Mouse (Mus musculus) thymus, postnatal 4 days (tissue): Measurements from ENCODE around the gene Plod2.

ENCODE experiments used
- DNase-seq: peaks from one replicate; pipeline ENCODE4 v3.0.0; 2021

Plod2 gene

DNA sequence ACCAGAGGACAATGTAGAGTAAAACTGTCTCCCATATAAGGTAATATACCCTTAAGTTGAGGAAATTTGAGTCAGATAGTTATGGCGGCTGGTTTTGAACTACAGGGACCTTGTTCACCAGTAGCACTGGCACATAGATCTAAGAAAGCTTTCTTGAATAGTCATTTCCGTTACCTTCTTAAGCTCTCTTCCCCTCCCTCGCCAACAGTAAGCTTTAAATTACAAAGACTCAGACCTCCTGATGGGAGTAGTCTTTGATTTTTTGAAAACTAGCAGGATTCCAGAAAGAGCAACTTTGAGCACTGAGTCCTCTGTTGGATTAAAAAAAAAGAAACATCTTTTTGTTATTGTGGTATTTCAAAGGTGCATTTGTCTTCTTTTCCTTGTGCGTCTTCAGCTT lies 61.5 kb downstream of the Plod2 start:
- no peak for DNase-seq

- peak; percentile 64 for DNase-seq
Measured at GRCm38 (mm10) chr9:92610628-92611267, 68.7 kb downstream of the Plod2 start.

DNA sequence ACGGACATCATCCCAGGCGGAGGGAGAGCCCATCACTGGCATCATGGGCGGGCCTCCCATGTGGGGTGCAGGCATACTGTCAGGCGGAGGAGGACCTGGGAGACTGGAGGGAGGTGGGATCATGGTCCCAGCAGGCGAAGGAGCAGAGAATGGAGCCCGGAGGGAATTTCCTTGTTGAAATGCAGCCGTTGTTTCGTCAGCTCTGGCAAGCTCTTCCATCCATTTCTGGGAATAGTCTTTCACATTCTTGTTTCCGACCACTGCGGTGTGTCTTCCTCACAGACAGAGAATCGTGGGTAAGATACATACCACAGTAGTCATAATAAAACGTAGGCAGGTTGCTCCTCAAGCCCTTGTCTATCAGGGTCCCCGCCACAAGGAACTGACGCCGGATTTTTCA lies 70.6 kb downstream of the Plod2 start:
- DNase-seq: no peak

GRCm38 (mm10) chr9:92613206-92613605 lies 71.2 kb downstream of the Plod2 start:
- DNase-seq: no peak

DNA sequence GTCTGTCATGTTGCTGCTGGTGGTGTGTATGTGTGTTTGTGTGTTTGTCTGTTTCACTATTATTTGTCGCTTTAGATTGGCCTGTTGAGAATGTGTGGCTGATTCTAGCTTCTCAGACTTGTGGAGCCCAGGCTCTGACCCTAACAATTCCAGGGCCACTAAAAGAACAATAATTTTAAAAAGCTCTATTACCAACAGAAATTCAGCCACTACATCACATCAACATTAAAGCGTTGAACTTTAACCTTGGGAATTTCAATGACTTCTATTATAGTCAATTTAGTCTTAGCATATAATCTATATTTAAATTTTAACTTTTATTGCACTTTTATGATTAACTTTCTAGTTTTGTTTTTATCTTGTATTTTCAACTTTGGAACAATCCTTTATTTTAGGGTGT lies 74.4 kb downstream of the Plod2 start:
- no peak for DNase-seq

- no peak for DNase-seq
Measured at GRCm38 (mm10) chr9:92617376-92617775, 75.4 kb downstream of the Plod2 start.

DNA sequence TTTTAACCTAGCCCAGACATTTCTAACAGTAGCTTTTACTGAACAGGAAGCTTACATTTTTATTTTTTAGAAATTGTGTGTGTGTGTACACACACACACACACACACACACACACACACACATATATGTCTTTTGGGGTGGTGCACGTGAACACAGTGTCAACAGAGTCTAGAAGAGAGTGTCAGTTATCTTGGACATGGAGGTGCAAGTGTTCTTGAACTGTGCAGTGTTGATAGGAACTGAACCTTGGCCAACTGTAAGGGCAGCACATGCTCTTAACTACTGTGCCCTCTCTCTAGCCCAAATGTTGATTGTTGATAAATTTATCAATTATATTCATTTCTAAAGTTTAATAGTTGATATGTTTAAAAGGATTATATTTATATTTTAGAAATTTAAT lies 78.1 kb downstream of the Plod2 start:
- no peak for DNase-seq

GRCm38 (mm10) chr9:92621246-92621645 lies 79.2 kb downstream of the Plod2 start:
- DNase-seq: no peak

- no peak for DNase-seq
Measured at GRCm38 (mm10) chr9:92621878-92622282, 79.9 kb downstream of the Plod2 start.

- DNase-seq: no peak
Measured at GRCm38 (mm10) chr9:92634792-92635191, 92.8 kb downstream of the Plod2 start.

DNA sequence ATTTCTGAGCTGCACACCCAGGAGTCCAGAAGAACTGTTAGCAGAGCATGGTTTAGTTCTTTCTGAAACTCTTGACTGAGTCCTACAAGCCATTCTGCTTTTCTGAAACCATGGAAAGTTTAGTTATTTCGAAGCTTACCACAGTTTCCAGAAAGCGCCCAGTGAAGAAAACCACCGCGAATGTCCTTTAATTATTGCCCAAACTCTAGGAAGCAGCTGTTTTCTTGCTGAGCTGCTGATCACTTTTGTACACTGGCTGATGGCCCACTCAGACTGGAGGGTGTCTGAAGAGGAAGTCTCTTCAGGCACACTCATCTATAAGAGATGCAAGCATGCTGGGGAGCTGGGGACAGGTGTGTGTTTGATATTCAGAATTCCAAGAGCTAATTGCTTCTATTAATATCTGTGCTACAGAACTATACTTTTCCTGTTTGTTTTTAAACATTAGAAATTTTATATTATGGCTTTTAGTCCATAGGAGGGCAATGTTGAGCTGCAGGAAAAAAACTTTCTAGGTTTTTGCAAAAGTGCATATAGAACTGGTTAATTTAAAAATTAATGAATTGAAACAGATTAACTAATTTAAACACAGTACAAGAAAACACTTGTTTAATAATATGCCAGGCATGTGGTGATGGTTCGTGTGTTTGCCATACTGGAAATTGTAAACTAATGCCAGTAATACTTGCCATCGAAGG lies 97.3 kb downstream of the Plod2 start:
- no peak for DNase-seq

- no peak for DNase-seq
Measured at GRCm38 (mm10) chr9:92641717-92642116, 99.7 kb downstream of the Plod2 start.
